Mouse (Mus musculus): ENCODE results near the gene Usp5. TPM values are rescaled to one million over a fixed set of nuclear protein-coding genes. Genes with fewer than 3 reads are reported as not detected.
A peak's percentile ranks its signal among the peaks of the same experiment; 100 is the strongest.

Gene Usp5
- total and polyA plus RNA-seq, 2 experiments from 2014 or later, result 201 to 218 TPM

GRCm38 (mm10) chr6:124808358-124809012, 20.8 kb downstream of the Usp5 start, which contains the start of gene Spsb2:
Gene Spsb2, plus strand, starts transcription at chr6:124808661.
- no peak for TF ChIP-seq CTCF (IDR thresholded peaks at IDR 0.05)
- Histone ChIP-seq H3K4me2 (ENCODE audit: low read depth, low read length, poor library complexity, severe bottlenecking) (peak within 1 kb of the TSS; percentile 69), H3K27me3 (ENCODE audit: insufficient read depth, low read length) (no peaks in the 10 kb centered on the region), H3K4me1 (ENCODE audit: insufficient read depth, low read length) (peaks cover 9% of the 10 kb centered on the region; the same call in 1 of the 2 replicates), H3K4me3 (ENCODE audit: low read depth, low read length) (peak within 1 kb of the TSS; percentile 43), H3K36me3 (ENCODE audit: insufficient read depth, low read length) (0 out of 2 replicates have a peak, but pooled peaks cover 10% of the 10 kb centered on the region), H3K9ac (replicated peaks; ENCODE audit: low read length, poor library complexity, severe bottlenecking) (peak within 1 kb of the TSS; percentile 54), H3K27ac (ENCODE audit: low read depth, low read length) (peak within 1 kb of the TSS; percentile 69), H3K9me3 (ENCODE audit: low read length) (no peaks in the 10 kb centered on the region)
- 4% methylated on average over 29 of the region's 29 CpGs for WGBS
- peak; percentile 58 for DNase-seq (ENCODE audit: low spot score)
- peak; percentile 8; the same call in 1 of the 2 replicates for ATAC-seq (ENCODE audit: low FRiP score)

- no peak overlapping the region for H3K27ac ChIP-seq (ENCODE audit: low read depth, low read length)
- H3K27me3 ChIP-seq (ENCODE audit: insufficient read depth, low read length), result no peaks in the 10 kb centered on the region
- peaks cover 9% of the 10 kb centered on the region; the same call in 1 of the 2 replicates for H3K4me1 ChIP-seq (ENCODE audit: insufficient read depth, low read length)
- ATAC-seq (ENCODE audit: low FRiP score) (no peak), DNase-seq (ENCODE audit: low spot score) (no peak)
- H3K9me3 ChIP-seq (ENCODE audit: low read length), result no peaks in the 10 kb centered on the region
- WGBS, result 89% methylated on average over 6 of the region's 6 CpGs
- peak overlapping the region; percentile 43 for H3K4me3 ChIP-seq (ENCODE audit: low read depth, low read length)
- H3K4me2 ChIP-seq (ENCODE audit: low read depth, low read length, poor library complexity, severe bottlenecking), result peak overlapping the region; percentile 69
- H3K36me3 ChIP-seq (ENCODE audit: insufficient read depth, low read length), result 0 out of 2 replicates have a peak, but pooled peaks cover 10% of the 10 kb centered on the region
- no peak overlapping the region for H3K9ac ChIP-seq (replicated peaks; ENCODE audit: low read length, poor library complexity, severe bottlenecking)
- TF ChIP-seq CTCF (IDR thresholded peaks at IDR 0.05), result no peak
Observed at GRCm38 (mm10) chr6:124807986-124808357, 21.3 kb downstream of the Usp5 start.

GRCm38 (mm10) chr6:124807366-124807765, 21.9 kb downstream of the Usp5 start:
- 91% methylated on average over 4 of the region's 4 CpGs for WGBS
- Histone ChIP-seq H3K27ac (ENCODE audit: low read depth, low read length) (no peak overlapping the region), H3K9me3 (ENCODE audit: low read length) (no peaks in the 10 kb centered on the region), H3K4me2 (ENCODE audit: low read depth, low read length, poor library complexity, severe bottlenecking) (no peak overlapping the region), H3K9ac (replicated peaks; ENCODE audit: low read length, poor library complexity, severe bottlenecking) (no peak overlapping the region), H3K4me3 (ENCODE audit: low read depth, low read length) (no peak overlapping the region), H3K27me3 (ENCODE audit: insufficient read depth, low read length) (no peaks in the 10 kb centered on the region), H3K4me1 (ENCODE audit: insufficient read depth, low read length) (peaks cover 6% of the 10 kb centered on the region; the same call in 1 of the 2 replicates), H3K36me3 (ENCODE audit: insufficient read depth, low read length) (0 out of 2 replicates have a peak, but pooled peaks cover 10% of the 10 kb centered on the region)
- ATAC-seq (ENCODE audit: low FRiP score), result no peak
- DNase-seq (ENCODE audit: low spot score), result no peak
- no peak for TF ChIP-seq CTCF (IDR thresholded peaks at IDR 0.05)

- ATAC-seq (ENCODE audit: low FRiP score), result no peak
- Histone ChIP-seq H3K9me3 (ENCODE audit: low read length) (no peaks in the 10 kb centered on the region), H3K27ac (ENCODE audit: low read depth, low read length) (peak overlapping the region; percentile 92), H3K4me3 (ENCODE audit: low read depth, low read length) (peak overlapping the region; percentile 40; the same call in 1 of the 2 replicates), H3K4me1 (ENCODE audit: insufficient read depth, low read length) (peaks cover 2% of the 10 kb centered on the region; the same call in 1 of the 2 replicates), H3K9ac (replicated peaks; ENCODE audit: low read length, poor library complexity, severe bottlenecking) (no peak overlapping the region), H3K27me3 (ENCODE audit: insufficient read depth, low read length) (no peaks in the 10 kb centered on the region), H3K4me2 (ENCODE audit: low read depth, low read length, poor library complexity, severe bottlenecking) (peak overlapping the region; percentile 67), H3K36me3 (ENCODE audit: insufficient read depth, low read length) (0 out of 2 replicates have a peak, but pooled peaks cover 3% of the 10 kb centered on the region)
- TF ChIP-seq CTCF (IDR thresholded peaks at IDR 0.05), result no peak
- WGBS, result 75% methylated on average over 7 of the region's 7 CpGs
- no peak for DNase-seq (ENCODE audit: low spot score)
Observed at GRCm38 (mm10) chr6:124806446-124807140, 22.7 kb downstream of the Usp5 start.

- H3K4me1 ChIP-seq (ENCODE audit: insufficient read depth, low read length), result peaks cover 2% of the 10 kb centered on the region; the same call in 1 of the 2 replicates
- DNase-seq (ENCODE audit: low spot score), result peak; percentile 97
- H3K27ac ChIP-seq (ENCODE audit: low read depth, low read length), result peak overlapping the region; percentile 92
- no peaks in the 10 kb centered on the region for H3K27me3 ChIP-seq (ENCODE audit: insufficient read depth, low read length)
- peak overlapping the region; percentile 67 for H3K4me2 ChIP-seq (ENCODE audit: low read depth, low read length, poor library complexity, severe bottlenecking)
- H3K9me3 ChIP-seq (ENCODE audit: low read length), result no peaks in the 10 kb centered on the region
- H3K36me3 ChIP-seq (ENCODE audit: insufficient read depth, low read length), result no peaks in the 10 kb centered on the region
- H3K9ac ChIP-seq (replicated peaks; ENCODE audit: low read length, poor library complexity, severe bottlenecking), result peak overlapping the region; percentile 63
- peak; percentile 90 for ATAC-seq (ENCODE audit: low FRiP score)
- peak; percentile 66 for TF ChIP-seq CTCF (IDR thresholded peaks at IDR 0.05)
- WGBS, result 2% methylated on average over 34 of the region's 34 CpGs
- peak overlapping the region; percentile 40 for H3K4me3 ChIP-seq (ENCODE audit: low read depth, low read length)
Observed at GRCm38 (mm10) chr6:124805341-124806321, 23.7 kb downstream of the Usp5 start.
